Mouse (Mus musculus): ENCODE results near the gene Gm11634.

DNA sequence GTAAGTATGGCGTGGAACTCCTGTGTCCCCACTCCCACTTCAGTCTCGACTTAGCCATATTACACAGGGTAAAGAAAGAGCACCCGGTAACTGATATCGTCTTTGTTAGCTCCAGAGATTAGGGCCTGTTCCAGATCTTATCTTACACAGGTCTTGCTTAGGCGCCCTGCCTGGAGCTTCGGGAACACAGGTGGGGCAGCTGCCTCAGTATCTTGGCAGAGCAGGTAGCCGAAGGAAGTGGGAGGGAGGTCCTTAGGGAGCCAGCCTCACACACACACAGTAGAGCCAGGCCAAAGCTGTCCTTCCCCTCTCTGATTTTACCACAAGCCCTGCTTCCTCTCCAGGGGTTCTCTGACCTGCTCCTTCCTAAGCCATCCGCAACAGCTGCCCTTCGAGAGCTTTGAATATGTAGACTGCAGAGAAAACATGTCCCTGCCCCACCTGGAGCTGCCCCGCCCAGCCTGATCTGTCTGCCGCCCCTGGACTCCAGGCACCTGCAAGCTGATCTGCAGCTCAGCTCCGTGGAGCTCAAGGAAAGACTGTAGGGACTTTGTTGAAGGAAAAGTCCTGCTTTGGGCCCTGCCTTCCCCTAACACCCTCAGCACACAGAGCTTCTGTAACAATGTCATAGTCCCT lies 8.9 kb downstream of the Gm11634 start:
- TF ChIP-seq POLR2A (IDR thresholded peaks at IDR 0.05; ENCODE audit: low read depth, low read length) (no peak), CTCF (conservative IDR thresholded peaks at IDR 0.05 in 1 of 2, IDR thresholded peaks at IDR 0.05 in 1 of 2; ENCODE audit: low read depth in 2 of 2, low read length in 2 of 2) (no peak), MAX (IDR thresholded peaks at IDR 0.05; ENCODE audit: low read length) (no peak), E2F4 (IDR thresholded peaks at IDR 0.05; ENCODE audit: insufficient replicate concordance, low read depth, low read length) (no peak), TCF12 (IDR thresholded peaks at IDR 0.05; ENCODE audit: low read depth, low read length) (no peak), POLR2AphosphoS2 (IDR thresholded peaks at IDR 0.05; ENCODE audit: low read depth, low read length) (no peak), EP300 (IDR thresholded peaks at IDR 0.05; ENCODE audit: low read length) (no peak), KAT2A (IDR thresholded peaks at IDR 0.05; ENCODE audit: insufficient replicate concordance, low read length) (no peak)
